Mouse (Mus musculus) spleen, adult 18-20 months (tissue): ENCODE data around the gene Glrx.
"Not testable (repeated sequence)": the region's sequence is repeated elsewhere in the genome, so short reads cannot be mapped to it uniquely, and the experiment has no call there.

Experiments
- DNase-seq, 2 experiments: peaks; one replicate each; pipeline ENCODE4 v3.0.0; 2022; ENCODE audit warnings: mixed read lengths in 2 of 2

Gene Glrx

DNA sequence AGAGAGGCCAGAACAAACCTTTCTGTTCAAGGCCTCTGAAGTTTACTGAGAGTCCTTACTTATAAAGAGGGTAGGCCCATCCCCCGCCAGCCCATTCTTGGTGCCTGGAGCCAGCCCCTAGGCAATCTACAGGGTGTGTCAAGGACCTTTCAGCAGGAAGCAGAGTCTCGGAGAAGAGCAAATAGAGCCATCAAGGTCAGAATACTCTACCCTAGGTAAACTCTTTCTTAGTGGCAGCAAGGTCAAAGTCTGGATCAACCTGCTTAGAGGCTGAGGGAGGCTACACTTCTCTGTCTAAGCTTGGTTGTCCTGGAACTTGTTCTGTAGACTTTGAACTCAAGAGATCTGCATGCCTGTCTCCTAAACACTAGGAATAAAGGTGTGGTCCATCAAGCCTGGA lies 4.2 kb upstream of the Glrx start:
- no peak for DNase-seq

GRCm38 (mm10) chr13:75838506-75838905 lies 1.2 kb upstream of the Glrx start:
- DNase-seq = no peak

DNA sequence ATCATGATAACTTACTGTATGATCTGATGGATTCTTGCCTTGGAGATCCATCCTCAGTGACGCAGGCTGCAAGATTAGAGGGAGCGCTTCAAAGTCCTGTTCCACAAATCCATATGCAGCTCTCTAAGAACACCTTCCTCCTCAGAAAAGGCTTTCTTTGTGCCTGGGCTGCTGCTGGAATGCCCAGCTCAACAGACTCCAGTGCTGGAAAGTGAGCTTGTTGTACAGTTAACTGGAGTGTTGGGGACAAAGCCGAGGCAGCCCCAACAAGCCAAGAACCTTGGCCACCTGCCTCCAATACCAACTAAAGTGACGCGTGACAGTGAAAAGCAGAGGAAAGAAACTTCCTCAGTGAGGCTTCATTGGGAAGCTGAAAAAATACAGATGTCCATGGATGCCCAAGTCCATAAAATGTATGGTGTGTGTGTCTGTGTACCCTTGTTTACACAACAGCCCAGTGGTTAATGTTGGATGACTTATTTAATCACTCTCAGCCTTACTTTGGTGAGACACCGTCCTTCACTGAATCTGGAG lies 1.2 kb downstream of the Glrx start:
- no peak for DNase-seq

DNA sequence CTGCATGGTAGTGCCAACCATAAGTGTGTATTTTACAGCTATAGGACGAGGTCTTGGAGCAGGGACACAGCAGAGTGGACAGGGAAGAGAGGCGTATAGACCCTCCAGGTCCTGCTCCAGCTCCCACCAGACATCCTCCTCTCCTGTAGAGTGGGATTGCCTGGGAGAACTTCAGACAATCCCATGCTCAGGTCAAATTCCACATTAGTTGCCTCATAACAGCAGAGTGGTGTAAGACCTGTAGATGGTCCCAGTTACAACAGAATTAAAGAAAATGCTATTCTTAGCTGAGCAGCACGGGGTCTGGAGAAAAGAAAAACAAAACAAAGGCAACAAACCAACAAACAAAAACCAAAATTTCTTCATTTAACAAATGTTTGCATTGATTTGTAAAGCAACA lies 2.3 kb downstream of the Glrx start:
- no peak for DNase-seq

DNA sequence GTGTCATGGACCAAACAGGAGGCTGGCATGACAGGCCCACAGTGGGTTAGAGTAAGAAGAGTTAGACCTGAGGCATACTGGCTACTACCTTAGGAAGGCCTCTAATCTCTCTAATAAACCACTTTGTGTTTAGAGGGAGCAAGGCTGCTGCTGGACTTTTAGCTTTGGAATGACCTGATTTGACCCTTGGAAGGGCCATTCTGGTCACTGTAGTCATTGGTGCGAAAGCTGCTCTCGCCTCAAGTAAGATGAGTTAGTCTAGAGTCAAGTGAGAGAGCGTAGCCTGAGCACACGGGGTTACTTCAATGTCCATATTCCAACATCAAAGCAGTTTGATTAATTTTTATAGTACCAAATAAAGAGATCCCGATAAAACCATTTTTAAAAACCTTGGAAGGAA lies 3.7 kb downstream of the Glrx start:
- DNase-seq = no peak

- DNase-seq = no peak
These were observed 4.5 kb downstream of the Glrx start for GRCm38 (mm10) chr13:75843993-75844683.

GRCm38 (mm10) chr13:75844833-75845518 lies 5.3 kb downstream of the Glrx start:
- DNase-seq = no peak

GRCm38 (mm10) chr13:75845519-75846166 lies 6.0 kb downstream of the Glrx start:
- no peak for DNase-seq

DNA sequence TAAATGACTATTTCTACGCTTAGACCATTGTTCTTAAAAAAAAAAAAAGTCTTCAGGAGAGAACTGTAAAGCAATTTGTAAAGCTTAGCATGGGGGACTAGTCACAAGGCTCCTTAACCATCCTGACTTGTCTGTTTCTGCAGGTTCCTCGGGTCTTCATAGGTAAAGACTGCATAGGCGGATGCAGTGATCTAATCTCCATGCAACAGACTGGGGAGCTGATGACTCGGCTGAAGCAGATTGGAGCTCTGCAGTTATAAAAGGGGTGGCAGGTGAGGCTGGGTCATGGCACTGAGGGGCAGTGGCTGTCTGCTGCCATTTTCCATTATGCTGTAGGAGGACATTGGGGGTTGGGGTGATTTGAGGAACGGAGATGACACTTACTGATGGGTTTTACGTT lies 7.4 kb downstream of the Glrx start:
- no peak for DNase-seq

DNA sequence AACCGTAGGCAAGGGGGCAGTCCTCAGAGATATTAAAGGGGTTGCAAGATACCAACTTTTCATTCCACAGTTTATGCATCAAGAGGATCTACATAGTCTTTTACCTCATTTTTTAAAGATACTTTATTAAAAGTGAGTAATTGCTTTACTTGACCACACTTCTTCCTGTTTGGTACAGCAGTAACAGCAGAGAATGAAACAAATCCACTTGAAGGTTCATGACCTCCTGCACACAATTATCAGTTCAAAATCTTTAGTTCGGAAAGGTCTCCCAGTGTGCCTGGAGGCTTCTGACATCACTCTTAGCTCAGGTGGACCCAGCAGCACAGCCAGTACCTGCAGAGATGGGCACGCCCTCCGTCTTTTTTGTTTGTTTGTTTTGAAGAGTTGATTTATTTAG lies 12.4 kb downstream of the Glrx start:
- DNase-seq = no peak

GRCm38 (mm10) chr13:75853118-75853517 lies 13.4 kb downstream of the Glrx start:
- DNase-seq = no peak

GRCm38 (mm10) chr13:75859264-75859844 lies 19.7 kb downstream of the Glrx start:
- DNase-seq = no peak

DNA sequence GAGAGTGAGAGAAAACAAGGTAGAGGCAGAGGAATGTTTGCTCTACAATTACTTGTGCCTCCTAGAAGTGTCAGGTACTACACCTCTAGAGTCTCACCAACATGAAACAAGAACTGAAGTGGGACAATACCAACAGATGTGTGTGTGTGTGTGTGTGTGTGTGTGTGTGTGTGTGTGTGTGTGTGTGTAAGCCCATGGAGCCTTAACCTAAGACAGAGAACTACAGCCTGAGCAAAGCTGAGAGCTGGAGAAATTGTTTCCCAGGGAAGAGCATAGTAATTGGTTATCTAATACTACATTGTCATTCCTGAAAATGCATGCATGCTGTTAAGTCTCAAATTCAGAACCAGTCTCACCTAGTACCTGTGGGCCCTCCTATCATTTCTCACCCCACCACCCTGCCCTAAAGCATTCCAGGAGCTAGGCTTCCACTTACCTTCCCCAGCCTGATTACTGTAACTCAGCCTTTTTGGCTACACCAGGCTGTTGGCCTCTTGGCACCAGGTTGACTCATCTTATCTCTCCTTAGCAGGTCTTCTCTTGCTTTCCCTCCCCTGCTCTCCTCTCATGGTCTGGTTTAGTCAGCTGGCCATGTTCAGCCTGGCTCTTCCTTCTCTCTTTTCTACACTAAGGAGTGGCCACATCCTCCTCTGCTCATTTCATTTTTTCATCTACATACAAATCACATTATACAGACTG lies 26.0 kb downstream of the Glrx start:
- no peak for DNase-seq

DNA sequence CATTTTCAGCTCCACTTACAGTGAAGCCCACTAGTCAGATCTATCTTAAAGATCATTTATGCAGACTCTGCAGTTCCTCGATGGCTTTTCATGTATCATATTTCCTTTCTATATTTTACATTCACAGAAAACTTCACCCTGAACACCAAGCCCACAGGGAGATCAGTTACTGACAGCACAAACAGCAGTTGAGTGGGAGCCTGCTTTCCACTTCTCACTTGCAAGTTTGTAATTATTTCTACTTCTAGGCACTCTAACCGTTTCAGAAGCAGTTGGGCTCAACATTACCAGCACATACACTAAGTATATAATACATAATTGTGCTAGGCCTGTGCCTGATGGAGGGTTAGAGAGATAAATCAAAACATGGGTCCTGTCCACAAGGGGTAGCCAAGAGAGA lies 28.2 kb downstream of the Glrx start:
- no peak for DNase-seq

DNA sequence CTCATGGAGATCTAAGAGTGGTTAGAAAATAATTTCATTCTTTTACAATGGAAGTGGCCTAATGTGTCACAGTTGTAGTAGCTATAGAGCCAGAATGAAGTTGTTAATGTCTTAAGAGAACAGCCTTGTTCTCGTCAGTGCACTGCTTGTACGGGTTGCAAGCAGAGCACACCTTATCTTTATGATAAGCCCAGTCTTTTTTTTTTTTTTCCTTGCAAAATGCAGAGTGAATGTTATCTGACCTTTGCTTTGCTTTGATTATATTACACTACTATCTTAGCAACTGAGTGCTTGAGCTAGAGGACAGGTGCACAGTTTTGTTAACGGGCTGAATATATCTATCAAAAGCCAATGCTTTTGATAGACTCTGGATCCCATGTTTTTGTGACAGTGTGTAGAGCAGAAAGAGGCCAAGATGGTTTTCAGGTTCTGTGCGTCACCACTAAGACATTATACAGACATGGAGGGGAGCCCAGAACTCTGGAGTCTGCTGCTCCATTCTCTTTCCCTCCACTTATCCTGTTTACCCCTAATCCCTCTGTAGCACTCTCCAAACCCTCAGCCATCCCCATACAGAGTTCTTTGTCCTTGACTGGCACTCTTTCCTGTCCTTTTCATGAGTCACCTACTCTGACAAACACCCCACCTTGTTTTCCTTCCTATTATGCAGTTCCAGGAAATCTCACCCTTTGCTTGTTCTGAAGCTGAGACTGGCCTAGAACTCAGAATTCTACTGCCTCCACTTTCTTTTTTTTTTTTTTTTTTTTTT lies 35.1 kb downstream of the Glrx start:
- no peak for DNase-seq

DNA sequence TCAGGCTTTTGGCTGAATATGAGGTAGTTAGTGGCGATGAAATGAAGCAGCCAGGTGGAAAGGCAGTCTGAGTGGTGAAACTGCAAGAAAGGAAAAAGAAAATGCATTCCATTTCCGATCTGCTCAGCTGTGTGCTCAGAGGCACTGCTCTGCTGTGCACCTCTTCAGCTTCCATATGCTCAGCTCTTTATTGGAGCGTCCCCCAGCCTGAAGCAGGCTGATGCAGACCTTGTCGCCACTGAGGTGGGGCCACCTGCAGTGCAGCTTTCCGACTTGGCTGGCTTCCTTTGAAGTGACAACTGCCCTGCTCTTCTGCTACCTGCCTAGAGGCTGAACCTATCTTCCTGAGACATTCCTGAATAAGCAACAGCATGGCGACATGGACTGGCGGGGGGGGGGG lies 36.5 kb downstream of the Glrx start:
- not testable (repeated sequence) for DNase-seq

- no peak for DNase-seq
These were observed 36.9 kb downstream of the Glrx start for GRCm38 (mm10) chr13:75876592-75876991.

GRCm38 (mm10) chr13:75877907-75878306 lies 38.2 kb downstream of the Glrx start:
- no peak for DNase-seq

DNA sequence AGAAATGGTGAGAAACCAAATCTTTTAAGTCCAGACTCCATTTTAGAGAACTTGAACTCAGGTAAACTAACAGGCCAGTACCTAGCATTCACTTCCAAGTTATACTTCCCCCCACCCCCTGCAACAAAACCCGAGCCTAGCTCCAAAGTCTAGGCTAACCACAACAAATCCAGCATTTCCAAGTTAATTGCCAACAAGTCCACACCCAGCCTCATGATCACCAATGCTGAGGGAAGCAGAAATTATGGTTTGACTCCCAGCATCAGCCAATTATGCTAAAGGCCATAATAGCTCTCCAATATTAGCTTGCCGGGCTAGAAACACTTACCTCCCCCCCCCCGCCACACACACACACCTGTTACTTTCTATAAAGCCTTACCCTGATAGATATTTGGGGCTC lies 40.1 kb downstream of the Glrx start:
- DNase-seq = no peak

GRCm38 (mm10) chr13:75880501-75880900 lies 40.8 kb downstream of the Glrx start:
- DNase-seq = no peak

GRCm38 (mm10) chr13:75883792-75884191 lies 44.1 kb downstream of the Glrx start:
- DNase-seq = no peak

DNA sequence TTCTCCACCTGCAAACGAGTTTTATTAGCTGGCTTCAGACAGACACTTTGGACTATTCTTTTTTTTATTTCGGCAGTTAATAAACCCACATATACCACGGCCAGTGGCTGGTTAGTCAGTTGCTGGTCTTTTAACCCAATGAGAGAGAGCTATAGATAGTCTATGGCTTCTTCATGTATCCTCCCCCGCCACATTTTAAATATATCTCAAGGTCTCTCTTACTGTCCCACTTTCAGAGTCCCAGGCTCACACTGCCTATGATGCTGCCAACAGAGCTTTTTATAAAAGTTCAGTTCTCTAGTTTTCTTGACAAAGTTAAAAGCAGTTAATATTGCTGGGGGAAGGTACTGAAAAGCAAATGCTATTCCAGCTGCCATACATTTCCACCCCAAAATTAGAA lies 52.2 kb downstream of the Glrx start:
- DNase-seq = no peak
